Comparison of ENCODE assay signal across 23 mouse cellular contexts in the genomic region with DNA sequence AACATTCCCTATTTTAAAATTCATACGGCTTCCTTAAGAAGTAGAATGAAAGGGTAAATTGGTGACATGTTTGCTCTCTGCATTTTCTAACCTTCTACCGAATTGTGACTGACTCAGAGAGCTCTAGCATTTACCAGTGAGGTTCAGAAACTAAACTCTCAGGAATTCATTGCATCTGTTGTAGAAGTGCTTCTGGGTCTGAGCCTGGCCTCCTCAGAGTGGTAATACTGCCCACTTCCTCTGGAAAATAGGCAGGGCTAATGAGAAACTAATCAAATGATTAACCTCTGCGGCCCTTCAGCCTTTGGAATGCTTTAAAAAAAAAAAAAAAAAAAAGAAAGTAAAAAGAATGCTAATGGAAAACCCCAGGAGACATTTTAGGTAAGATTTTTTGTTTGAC.
"Had no signal": no experiment of that assay in that cellular context is flagged by ENCODE, and none has a peak within 500 bp of the region (broad histone marks: within the 10 kb centered on the region; RNA-seq: fewer than 3 reads in every experiment).

No protein-coding gene starts in this region.

- H3K9ac ChIP-seq: heart, embryonic 13.5 days; heart, embryonic 15.5 days; hindbrain, embryonic 13.5 days; hindbrain, embryonic 15.5 days; kidney, embryonic 15.5 days; limb, embryonic 13.5 days; limb, embryonic 15.5 days; liver, embryonic 12.5 days; liver, embryonic 14.5 days had no signal

- DNase-seq: gastrocnemius, postnatal 14 days; gastrocnemius, postnatal 36 days; heart, adult 11 months; heart, adult 2 months; heart, postnatal 14 days; heart, postnatal 36 days; kidney, adult 18-20 months; kidney, postnatal 25 days; layer of hippocampus, adult 9-11 months; layer of hippocampus, postnatal 36 days; left cerebral cortex, postnatal 4 days had no signal

- H3K27me3 ChIP-seq: heart, embryonic 13.5 days; heart, embryonic 15.5 days; hindbrain, embryonic 13.5 days; hindbrain, embryonic 15.5 days; kidney, embryonic 15.5 days; limb, embryonic 13.5 days; limb, embryonic 15.5 days; liver, embryonic 12.5 days had no signal

- H3K27ac ChIP-seq: heart, adult 2 months; heart, embryonic 13.5 days; heart, embryonic 15.5 days; hindbrain, embryonic 13.5 days; hindbrain, embryonic 15.5 days; hindbrain, postnatal 0 days; kidney, embryonic 15.5 days; limb, embryonic 13.5 days; limb, embryonic 15.5 days; liver, embryonic 12.5 days; liver, embryonic 14.5 days had no signal

- H3K4me2 ChIP-seq: heart, embryonic 11.5 days; heart, embryonic 13.5 days; heart, embryonic 15.5 days; hindbrain, embryonic 13.5 days; hindbrain, embryonic 15.5 days; kidney, embryonic 15.5 days; limb, embryonic 13.5 days; limb, embryonic 15.5 days; liver, embryonic 12.5 days had no signal

- H3K4me3 ChIP-seq: heart, adult 2 months; heart, embryonic 13.5 days; heart, embryonic 15.5 days; hindbrain, embryonic 13.5 days; hindbrain, embryonic 15.5 days; kidney, embryonic 15.5 days; limb, embryonic 13.5 days; limb, embryonic 15.5 days; liver, embryonic 12.5 days had no signal

- ATAC-seq: hindbrain, postnatal 0 days; intestine, embryonic 16.5 days; liver, embryonic 12.5 days had no signal

- H3K9me3 ChIP-seq: heart, embryonic 13.5 days; heart, embryonic 15.5 days; hindbrain, embryonic 13.5 days; hindbrain, embryonic 15.5 days; kidney, embryonic 15.5 days; limb, embryonic 13.5 days; limb, embryonic 15.5 days; liver, embryonic 12.5 days had no signal

- H3K4me1 ChIP-seq: heart, embryonic 13.5 days; heart, embryonic 15.5 days; hindbrain, embryonic 13.5 days; hindbrain, embryonic 15.5 days; limb, embryonic 15.5 days; liver, embryonic 12.5 days had no signal
